Mouse (Mus musculus) lung, embryonic 14.5 days (tissue): Measurements from ENCODE around the gene Ccr5. TPM values are rescaled to one million over a fixed set of nuclear protein-coding genes. Genes with fewer than 3 reads are reported as not detected.

ENCODE experiments used
- ATAC-seq: fragments of 200-750 bp; cut with Nextera tagmentation; 2 replicates; pipeline ENCODE4 v1.8.0; 2017; ENCODE audit warnings: mild to moderate bottlenecking, moderate TSS enrichment, moderate library complexity; ENCODE audit not compliant: insufficient read depth
- DNase-seq: peaks from one replicate; pipeline ENCODE4 v3.0.0-alpha.2; 2015
- H3K27ac ChIP-seq: fragments of 300-500 bp; sonication (generic); 2 replicates; pipeline ENCODE4 v1.5.1; 2014; ENCODE audit warnings: low read depth, mild to moderate bottlenecking, moderate library complexity
- H3K27me3 ChIP-seq: fragments of 300-500 bp; sonication (generic); 2 replicates; pipeline ENCODE4 v1.6.1; 2014; ENCODE audit warnings: low read length, control low read depth; ENCODE audit not compliant: insufficient read depth
- H3K36me3 ChIP-seq: fragments of 300-500 bp; sonication (generic); 2 replicates; pipeline ENCODE4 v1.6.1; 2014; ENCODE audit warnings: control low read depth; ENCODE audit not compliant: insufficient read depth
- H3K4me1 ChIP-seq: fragments of 300-500 bp; sonication (generic); 2 replicates; pipeline ENCODE4 v1.6.1; 2014; ENCODE audit warnings: antibody characterized with exemption, control low read depth; ENCODE audit not compliant: insufficient read depth
- H3K4me2 ChIP-seq: fragments of 300-500 bp; sonication (generic); 2 replicates; pipeline ENCODE4 v1.6.1; 2014; ENCODE audit warnings: mild to moderate bottlenecking
- H3K4me3 ChIP-seq: fragments of 300-500 bp; sonication (generic); 2 replicates; pipeline ENCODE4 v1.5.1; 2014; ENCODE audit warnings: low read depth, low read length
- H3K9ac ChIP-seq: fragments of 300-500 bp; sonication (generic); 2 replicates; pipeline ENCODE4 v1.6.1; 2014
- H3K9me3 ChIP-seq: fragments of 300-500 bp; sonication (generic); 2 replicates; pipeline ENCODE4 v1.6.1; 2016; ENCODE audit warnings: low read depth, low read length, control low read depth
- CTCF ChIP-seq: IDR thresholded peaks from 2 replicates; pipeline ENCODE4 v1.5.1; 2016; ENCODE audit warnings: antibody characterized with exemption, low read depth
- WGBS: fragments of 180-500 bp; shearing (Covaris S2); extraction: QIAGEN DNeasy Blood & Tissue Kit; methylation state at CpG from one replicate; pipeline ENCODE4 v1.1.7; 2014; 5-methylcytosine and 5-hydroxymethylcytosine counted together
- polyA plus RNA-seq: library from polyadenylated mRNA; unstranded; fragments of >200 nt; fragmentation: Nextera tagmentation; extraction: Ambion mirVana; gene quantifications from 2 replicates; pipeline ENCODE4 v1.2.1, GENCODE M21; 2014

Gene Ccr5
- polyA plus RNA-seq, 1 experiment from 2014 or later: 0.37 TPM

GRCm38 (mm10) chr9:124103199-124103598, 18.1 kb upstream of the Ccr5 start:
- H3K4me2 ChIP-seq: no peak overlapping the region
- no peaks in the 10 kb centered on the region for H3K36me3 ChIP-seq
- DNase-seq: no peak
- H3K27ac ChIP-seq: no peak overlapping the region
- no peak for ATAC-seq
- no peak overlapping the region for H3K4me3 ChIP-seq
- no peaks in the 10 kb centered on the region for H3K27me3 ChIP-seq
- no peaks in the 10 kb centered on the region for H3K4me1 ChIP-seq
- TF ChIP-seq CTCF: no peak
- 55% methylated on average over 1 of the region's 1 CpGs for WGBS
- H3K9me3 ChIP-seq: no peaks in the 10 kb centered on the region
- H3K9ac ChIP-seq: no peak overlapping the region

GRCm38 (mm10) chr9:124105196-124105595, 16.1 kb upstream of the Ccr5 start:
- Histone ChIP-seq H3K4me3 (no peak overlapping the region), H3K4me1 (no peaks in the 10 kb centered on the region), H3K9ac (no peak overlapping the region), H3K4me2 (no peak overlapping the region), H3K27me3 (no peaks in the 10 kb centered on the region), H3K36me3 (no peaks in the 10 kb centered on the region), H3K9me3 (no peaks in the 10 kb centered on the region), H3K27ac (no peak overlapping the region)
- ATAC-seq: no peak
- DNase-seq: no peak
- TF ChIP-seq CTCF: no peak

GRCm38 (mm10) chr9:124107232-124107631, 14.1 kb upstream of the Ccr5 start:
- no peak for TF ChIP-seq CTCF
- H3K36me3 ChIP-seq: no peaks in the 10 kb centered on the region
- no peaks in the 10 kb centered on the region for H3K4me1 ChIP-seq
- H3K27me3 ChIP-seq: no peaks in the 10 kb centered on the region
- no peak for ATAC-seq
- H3K9me3 ChIP-seq: no peaks in the 10 kb centered on the region
- H3K4me3 ChIP-seq: no peak overlapping the region
- no peak overlapping the region for H3K9ac ChIP-seq
- DNase-seq: no peak
- no peak overlapping the region for H3K4me2 ChIP-seq
- no peak overlapping the region for H3K27ac ChIP-seq

GRCm38 (mm10) chr9:124108356-124109127, 12.8 kb upstream of the Ccr5 start:
- Histone ChIP-seq H3K4me3 (no peak overlapping the region), H3K4me2 (no peak overlapping the region), H3K9ac (no peak overlapping the region), H3K9me3 (no peaks in the 10 kb centered on the region), H3K27me3 (no peaks in the 10 kb centered on the region), H3K27ac (no peak overlapping the region), H3K4me1 (no peaks in the 10 kb centered on the region), H3K36me3 (no peaks in the 10 kb centered on the region)
- WGBS: 36% methylated on average over 2 of the region's 2 CpGs
- DNase-seq (no peak), ATAC-seq (no peak)
- no peak for TF ChIP-seq CTCF

GRCm38 (mm10) chr9:124111997-124112396, 9.3 kb upstream of the Ccr5 start:
- no peak for ATAC-seq
- H3K36me3 ChIP-seq: no peaks in the 10 kb centered on the region
- H3K27ac ChIP-seq: no peak overlapping the region
- H3K9ac ChIP-seq: no peak overlapping the region
- no peak for TF ChIP-seq CTCF
- 68% methylated on average over 1 of the region's 1 CpGs for WGBS
- no peak for DNase-seq
- H3K9me3 ChIP-seq: no peaks in the 10 kb centered on the region
- no peaks in the 10 kb centered on the region for H3K4me1 ChIP-seq
- no peak overlapping the region for H3K4me2 ChIP-seq
- no peaks in the 10 kb centered on the region for H3K27me3 ChIP-seq
- H3K4me3 ChIP-seq: no peak overlapping the region

- H3K27me3 ChIP-seq: no peaks in the 10 kb centered on the region
- H3K9ac ChIP-seq: no peak overlapping the region
- TF ChIP-seq CTCF: no peak
- no peaks in the 10 kb centered on the region for H3K4me1 ChIP-seq
- H3K4me2 ChIP-seq: no peak overlapping the region
- H3K27ac ChIP-seq: no peak overlapping the region
- no peak for DNase-seq
- no peaks in the 10 kb centered on the region for H3K36me3 ChIP-seq
- ATAC-seq: no peak
- H3K9me3 ChIP-seq: no peaks in the 10 kb centered on the region
- H3K4me3 ChIP-seq: no peak overlapping the region
- WGBS: 83% methylated on average over 1 of the region's 1 CpGs
These were observed 8.6 kb upstream of the Ccr5 start for GRCm38 (mm10) chr9:124112591-124113239.

GRCm38 (mm10) chr9:124113777-124114176, 7.6 kb upstream of the Ccr5 start:
- WGBS: 55% methylated on average over 1 of the region's 1 CpGs
- no peak for DNase-seq
- H3K4me3 ChIP-seq: no peak overlapping the region
- no peak overlapping the region for H3K4me2 ChIP-seq
- no peak for TF ChIP-seq CTCF
- H3K36me3 ChIP-seq: no peaks in the 10 kb centered on the region
- H3K9ac ChIP-seq: no peak overlapping the region
- ATAC-seq: no peak
- H3K9me3 ChIP-seq: no peaks in the 10 kb centered on the region
- H3K27ac ChIP-seq: no peak overlapping the region
- H3K4me1 ChIP-seq: no peaks in the 10 kb centered on the region
- H3K27me3 ChIP-seq: no peaks in the 10 kb centered on the region
